Mouse (Mus musculus): ENCODE measurements at regions not wholly inside any gene's neighbourhood (a gene's known extent, or its start where the extent isn't known, plus 50 kb on each side); places are given as distances from the start of the nearest gene placed in this dataset.

DNA sequence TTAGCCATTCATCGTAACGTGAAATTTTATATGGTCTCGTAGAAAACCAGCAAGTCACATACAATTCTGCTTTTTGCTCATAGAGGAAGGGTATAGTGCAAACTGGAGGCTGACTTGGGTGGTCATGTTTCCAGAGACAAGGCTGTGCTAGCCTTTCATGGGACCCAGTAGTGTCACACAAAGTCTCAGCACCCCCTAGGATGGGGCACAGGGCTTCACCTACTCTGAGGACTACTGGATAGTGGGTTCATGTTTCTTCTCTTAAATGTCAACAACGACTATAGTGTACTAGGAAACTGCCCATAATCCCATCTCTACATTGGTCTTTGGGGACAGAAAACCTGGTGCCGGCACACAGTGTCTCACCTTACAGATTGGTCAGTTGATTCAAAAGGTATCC lies 603.0 kb upstream of the Sall1 start:
- no peak for DNase-seq

DNA sequence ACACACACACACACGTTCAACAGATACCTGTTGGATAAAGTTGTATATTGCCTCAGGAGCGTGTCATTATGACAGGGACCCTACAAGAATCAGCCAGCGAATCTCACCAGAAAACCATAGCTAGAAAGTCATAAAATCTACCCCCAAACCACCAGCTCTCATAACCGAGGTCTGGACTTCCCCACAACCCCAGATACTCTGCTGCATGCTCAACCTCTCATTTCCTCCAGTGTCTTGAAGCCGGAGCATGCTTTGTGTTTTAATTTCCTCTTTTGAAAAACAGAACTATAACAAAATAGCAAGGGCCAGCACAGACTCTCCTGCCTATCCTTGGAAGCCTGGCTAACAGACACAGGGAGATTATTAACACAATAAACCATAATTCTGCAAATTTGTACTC lies 597.4 kb upstream of the Sall1 start:
- no peak for DNase-seq

DNA sequence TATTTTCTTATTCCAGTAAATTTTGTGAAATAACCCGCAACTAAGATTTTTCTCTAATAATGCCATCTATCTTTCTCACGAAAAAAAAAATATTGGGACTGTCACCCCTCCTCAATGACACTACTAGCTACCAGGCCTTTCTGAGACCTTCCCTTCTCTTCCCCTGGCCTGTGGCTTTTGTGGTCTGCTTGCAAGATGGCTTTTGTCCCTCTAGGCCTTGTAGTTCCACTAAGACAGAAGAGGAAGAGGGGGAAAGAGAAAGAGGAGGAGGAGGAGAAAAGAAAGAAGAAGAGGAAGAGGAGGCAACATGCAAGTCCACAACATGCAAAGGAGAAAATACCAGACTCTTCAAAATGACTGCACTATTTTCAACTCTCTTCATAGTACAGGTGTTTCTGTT lies 590.9 kb upstream of the Sall1 start:
- no peak for DNase-seq

DNA sequence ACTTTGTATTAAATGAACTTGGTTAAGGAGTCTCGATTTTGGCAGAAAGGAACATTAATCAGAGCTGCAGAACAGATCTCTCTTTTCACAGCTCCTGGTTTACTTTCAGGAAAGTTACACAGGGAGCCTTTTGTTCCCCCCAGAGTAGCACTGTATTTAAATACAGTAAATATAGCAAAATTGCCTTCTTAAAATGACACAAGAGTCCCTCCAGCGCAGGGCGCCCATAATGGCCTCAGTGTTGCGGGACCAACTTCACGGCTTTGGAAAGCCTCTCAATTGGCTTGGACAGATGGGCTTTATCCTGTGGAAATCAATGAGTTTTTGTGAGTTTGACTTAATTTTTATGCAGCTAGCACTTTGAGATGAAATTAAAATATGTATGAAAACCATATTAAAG lies 588.3 kb upstream of the Sall1 start:
- DNase-seq, result no peak

DNA sequence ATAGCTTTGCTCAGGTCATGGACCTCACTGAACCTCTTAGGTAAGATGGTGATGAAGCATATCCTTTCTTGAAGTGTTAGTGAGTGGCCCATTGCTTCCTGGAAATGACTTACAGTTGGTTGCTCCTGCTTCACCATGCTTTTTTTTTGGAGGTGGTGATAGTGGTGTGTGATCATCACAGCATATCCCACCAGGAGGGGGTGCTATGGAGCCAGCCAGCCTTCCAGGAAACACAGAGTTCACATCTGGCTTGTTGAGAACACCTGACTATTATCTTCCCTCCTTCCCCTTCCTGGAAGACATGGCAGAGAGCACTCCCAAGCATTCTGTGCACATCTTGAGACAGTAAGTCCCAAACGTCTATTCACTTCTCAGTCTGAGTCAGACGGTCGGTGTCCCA lies 586.6 kb upstream of the Sall1 start:
- DNase-seq, result no peak

DNA sequence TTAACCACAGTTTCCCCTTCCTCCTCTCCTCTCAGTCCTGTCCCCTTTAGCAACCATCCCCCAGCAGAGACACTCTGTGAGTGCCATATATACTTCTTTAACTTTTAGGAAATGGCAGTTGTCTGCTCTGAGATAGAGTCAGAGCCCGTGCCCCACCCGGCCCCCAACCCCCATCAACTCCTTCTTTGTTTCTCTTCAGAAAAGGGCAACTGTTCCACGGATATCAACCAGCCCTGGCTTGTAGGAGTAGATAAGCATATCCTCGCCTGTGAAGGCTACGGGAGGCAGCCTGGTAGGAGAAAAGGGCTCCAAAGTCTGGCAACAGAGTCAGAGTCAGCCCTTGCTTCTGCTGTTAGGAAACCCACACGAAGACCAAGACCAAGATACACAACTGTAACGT lies 574.1 kb upstream of the Sall1 start:
- DNase-seq, result no peak

DNA sequence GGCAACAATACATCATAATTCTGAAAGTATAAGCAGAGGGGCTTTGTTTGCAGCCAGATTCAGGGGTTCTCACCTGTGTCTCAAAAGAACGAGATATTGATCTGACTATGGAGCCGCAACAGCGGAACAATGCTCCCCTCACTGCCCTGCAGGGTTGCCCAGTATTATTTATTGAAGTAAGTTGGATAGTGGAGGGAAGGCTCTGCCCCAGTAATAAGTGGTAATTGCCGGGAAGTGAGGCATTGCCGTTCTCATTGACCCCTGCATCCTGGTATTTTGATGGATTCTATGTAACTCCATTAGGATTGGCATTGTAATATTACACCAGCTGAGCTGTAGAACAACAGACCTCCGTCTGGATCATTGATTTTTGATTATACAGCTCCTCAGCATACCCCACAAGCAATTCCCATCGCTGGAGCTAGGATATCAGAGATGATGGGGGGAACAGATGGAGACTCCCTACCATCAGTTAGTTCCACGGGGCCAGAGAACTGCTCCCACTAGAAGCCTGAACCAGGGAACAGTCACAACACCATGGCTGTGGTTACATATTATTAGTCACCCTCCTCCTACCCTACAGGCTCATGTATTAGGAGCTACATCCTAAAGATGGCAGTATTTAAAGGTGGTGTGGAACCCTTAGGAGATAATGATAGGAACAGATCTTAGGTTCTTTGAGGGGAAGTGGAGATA lies 572.0 kb upstream of the Sall1 start:
- no peak for DNase-seq

DNA sequence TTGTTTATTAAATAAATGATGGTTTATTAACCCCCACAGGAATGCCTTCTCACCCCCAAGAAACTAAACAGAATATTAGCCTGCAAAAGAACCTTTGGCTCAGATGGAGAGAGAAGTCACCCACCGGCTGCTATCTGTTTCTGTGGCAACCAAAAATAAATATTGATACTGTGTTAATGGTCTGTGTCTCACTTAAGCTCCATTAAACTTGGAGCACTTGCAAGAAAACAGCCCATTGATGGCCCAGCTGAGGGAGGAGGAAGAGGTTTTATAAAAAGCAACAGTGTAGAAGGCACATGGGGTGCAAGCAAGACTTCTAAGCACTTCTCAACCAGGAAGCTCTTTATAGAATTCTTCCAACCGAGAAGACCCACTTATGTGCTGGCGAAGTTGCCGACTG lies 565.1 kb upstream of the Sall1 start:
- no peak for DNase-seq

DNA sequence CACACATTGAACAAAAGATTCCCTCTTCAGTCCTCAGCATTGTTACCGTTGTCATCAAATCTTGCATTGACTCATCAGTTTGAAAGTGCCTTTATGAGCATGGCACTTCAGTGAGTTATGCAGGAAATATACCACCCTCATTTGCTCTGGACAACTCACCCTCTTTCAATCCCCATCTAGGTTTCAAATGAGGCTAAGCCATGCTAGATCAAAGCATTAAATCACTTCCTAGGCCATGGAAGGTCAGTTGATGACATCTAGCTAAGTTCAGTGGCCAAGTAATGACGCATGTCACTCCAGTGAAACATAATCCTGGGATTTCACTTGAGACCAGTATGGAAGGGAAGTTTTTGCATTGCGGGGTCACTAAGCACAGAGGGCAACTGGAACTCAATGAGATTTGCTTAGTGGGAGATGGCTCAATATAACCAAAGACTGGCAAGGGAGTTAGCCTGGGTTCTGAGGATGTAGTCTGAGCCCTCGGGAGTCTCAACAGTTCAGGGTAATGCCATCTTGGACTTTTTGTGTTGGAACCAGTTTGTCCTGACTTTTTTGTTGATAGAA lies 562.0 kb upstream of the Sall1 start:
- DNase-seq, result no peak

DNA sequence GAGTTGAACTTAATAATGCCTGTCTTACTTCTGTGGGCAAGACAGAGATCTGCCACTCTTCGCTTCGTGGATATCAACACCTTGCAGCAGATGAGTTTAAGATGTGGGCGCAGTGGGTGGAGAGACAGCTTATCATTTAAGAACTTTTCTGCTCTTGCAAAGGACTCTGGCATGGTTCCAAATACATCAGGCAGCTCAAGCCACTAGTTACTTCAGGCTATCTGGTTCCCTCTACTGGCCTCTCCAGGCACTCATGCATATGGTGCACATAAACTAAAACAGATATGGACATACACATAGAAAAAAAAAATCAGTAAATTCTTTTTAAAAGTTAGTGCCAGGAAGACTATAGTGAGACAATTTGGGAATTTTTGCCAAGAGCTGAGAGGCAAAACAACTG lies 560.5 kb upstream of the Sall1 start:
- DNase-seq, result no peak

DNA sequence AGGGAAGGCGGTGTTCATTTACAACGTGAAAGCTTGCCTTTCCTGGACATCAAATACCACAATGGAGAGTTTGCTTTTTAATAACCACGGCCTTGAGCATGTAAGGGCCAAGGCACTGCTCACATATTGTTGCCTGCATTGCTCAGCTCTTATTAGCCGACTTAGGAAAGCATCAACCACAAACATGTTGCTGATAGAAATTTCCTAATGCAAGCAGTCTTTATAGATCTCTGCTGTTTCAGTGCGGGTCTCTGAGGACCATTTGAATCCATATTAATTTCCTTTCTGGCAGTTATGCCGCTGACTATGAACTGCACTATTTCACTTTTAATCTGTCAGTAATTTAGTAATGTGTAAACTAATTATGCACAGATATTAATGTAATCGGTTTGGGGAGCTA lies 552.4 kb upstream of the Sall1 start:
- DNase-seq, result no peak

DNA sequence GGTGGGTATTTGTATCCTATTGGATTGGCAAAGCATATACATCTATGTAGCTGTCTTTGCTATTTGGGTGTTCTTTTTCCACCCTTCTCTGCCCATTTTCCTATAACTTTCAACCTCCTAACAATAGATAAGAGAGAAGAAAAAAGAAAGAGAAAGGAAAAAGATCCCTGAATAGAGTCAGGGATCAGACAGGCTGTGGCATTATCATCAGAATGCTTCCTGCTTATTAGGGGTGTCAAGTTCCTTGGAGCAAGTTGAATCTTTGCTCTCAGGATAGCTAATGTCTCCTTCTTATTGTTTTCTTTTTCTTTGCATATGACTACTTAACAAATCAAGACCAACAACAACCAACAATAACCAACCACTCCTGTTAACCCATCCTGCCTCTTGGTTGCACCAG lies 539.1 kb upstream of the Sall1 start:
- DNase-seq, result no peak

DNA sequence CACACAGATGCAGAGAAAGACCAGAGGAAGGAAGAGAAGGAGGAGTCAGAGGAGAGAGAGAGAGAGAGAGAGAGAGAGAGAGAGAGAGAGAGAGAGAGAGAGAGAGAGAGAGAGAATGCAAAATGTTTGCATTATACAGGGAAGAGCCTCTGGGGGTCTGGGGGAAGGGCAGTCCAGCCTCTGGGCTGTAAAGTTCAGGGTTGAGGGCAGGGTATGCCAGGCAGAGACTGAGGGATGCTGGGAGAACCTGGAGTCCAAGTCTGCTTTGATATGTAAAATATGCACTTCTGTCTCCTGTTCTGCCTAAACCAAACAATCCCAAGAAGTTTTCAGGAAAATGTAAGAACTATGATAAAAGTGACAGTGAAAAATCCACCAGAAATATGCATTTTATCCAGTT lies 538.6 kb upstream of the Sall1 start:
- no peak for DNase-seq

DNA sequence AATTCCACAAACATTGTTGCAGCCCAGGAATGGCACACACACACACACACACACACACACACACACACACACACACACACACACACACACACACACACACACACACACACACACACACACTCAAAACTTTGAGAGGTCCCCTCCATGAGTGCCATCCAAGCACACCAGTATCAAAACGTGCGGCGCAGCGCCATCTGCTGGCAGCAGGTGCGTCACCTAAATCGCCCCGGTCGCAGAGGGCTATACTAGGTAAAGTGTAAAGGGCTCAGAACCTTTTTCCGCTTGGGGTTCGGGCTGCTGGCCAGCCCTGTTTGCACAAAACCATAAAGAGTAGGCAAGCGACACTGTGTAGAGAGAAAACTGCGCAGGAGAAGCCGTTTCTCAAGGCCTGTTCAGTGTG lies 527.9 kb upstream of the Sall1 start:
- DNase-seq, result peak; percentile 64 to 67

DNA sequence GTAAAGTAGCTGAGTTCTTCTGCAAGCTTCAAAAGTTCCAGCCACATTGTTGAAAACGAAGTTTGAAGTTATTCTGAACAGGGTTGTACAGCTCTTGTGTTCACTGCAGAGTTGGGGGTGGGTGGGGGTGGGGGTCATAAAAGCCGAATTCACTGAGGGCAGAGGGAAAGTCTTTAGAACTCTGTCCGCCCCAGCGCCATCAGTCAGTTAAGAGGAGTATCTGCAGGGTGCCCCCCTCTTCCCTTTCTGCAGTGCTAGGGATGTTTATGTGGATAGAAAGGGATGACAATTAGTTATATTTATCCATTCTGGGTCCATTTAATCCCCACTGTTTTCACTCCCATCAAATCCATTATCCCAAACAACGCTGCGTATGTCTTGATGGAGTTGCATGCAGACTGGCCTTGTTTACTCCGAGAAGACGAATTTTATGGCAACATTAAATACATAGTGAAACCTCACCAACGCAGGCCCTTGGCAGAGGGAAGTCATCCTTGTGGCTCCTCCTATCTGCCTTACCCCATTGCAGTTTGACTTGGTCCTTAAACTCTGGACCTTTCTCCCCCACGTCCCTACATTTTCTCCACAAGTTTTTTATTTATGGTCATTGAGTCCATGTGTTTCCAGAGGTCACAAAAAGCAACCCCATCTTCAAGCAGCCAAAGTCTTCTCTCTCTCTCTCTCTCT lies 526.8 kb upstream of the Sall1 start:
- DNase-seq, result no peak

DNA sequence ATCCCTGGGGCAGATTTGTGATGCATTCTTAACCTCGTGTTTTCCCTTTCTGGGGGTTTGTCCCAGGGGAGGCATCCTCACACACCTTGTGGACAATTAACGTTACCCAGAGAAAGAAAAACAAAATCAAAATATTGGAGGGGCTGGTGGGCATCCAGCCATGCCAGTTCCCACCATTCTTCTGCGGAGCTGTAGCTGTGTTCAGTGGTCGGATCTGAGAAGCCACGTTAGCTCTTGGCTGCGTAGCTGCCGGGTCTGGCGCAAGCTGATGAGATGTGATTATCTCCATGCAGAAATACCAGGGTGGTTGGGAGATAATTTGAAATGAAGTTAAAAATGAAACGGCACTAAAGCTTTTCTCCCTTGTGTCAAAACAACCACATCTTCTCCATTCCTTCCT lies 525.4 kb upstream of the Sall1 start:
- no peak for DNase-seq

DNA sequence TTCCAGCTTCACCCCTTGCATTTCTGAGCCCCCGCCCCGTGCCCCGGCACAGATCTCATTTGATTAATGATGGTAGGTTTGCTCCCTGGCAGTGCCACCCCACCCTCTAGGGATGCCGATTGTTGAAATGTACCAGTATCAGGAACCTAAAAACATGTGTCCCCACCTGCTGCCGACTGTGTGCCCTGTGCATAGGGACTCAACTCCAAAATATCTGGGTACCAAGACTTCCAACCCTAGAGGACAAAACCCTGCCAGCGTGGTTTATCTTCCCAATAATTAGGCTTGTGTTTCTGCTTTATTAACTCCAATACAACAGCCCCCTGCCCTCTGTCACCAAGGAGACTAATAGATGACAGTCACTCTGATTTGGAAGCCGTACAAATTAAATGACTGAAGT lies 524.7 kb upstream of the Sall1 start:
- DNase-seq, result no peak

DNA sequence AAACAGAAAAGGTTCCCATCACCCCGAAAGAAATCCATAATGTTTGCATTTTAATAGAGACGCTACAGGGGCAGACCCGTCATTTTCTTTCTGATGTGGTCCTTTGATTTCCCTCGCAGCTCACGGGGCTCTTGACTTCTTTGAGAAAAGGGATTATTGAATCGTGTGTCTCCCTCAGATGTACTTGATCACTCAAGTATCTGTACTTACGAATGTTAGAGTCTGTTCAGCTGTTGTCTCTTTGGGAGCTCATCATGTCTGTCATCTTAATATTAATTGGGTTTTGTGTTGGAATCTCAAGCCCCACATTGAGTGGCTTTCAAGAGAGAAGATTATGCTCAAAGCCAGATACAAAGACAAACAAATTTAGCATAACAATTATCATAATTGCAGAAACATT lies 523.0 kb upstream of the Sall1 start:
- DNase-seq, result no peak

DNA sequence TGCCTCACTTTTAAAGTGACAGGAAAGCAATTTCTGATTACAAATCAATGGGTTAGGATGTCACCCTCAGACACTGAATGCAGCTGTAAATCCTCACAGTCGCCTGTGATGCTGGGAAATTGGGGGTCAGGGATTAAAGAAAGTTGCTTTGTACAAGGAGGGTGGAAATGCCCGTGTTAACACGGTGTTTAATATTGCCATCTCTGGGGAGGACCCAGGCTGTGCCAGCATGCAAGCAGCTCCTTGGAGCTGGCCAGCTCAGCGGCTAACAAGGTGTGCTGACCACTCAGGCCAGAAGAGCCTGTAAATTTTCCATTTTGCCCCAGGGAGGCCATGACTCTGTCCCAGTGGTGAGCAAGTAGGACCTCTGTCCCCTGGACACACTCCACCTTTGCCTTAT lies 522.5 kb upstream of the Sall1 start:
- DNase-seq, result no peak

DNA sequence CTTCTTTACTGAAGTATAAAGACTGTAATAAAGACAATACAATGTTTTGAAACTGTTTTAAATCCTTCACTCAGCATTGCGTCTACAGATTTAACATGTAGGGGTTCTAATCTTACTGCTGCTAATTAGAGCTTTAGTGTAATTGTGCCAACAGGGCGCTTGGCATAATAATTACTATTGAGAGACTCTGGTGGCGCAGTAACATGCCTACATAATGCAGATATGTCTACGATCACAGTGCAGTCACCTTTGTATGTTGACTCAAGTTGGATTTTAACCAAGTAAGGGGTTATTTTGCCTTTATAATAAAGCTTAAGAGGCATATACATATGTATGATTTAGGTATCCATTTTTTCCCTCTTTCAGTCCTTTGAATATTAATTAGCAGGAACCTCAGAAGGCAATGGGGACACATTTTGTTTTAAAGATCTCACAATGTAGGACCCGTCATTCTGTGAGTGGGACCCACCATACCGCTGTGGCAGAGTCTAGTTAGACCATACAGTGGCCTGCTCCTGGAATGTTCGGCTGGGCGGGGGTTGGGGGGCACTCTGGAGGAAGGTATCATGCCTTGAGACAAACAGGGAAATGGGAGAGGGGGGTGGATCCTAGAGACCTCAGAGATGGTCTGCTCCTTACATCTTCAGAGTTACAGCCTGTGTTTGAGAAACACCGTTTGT lies 521.3 kb upstream of the Sall1 start:
- DNase-seq, result no peak

DNA sequence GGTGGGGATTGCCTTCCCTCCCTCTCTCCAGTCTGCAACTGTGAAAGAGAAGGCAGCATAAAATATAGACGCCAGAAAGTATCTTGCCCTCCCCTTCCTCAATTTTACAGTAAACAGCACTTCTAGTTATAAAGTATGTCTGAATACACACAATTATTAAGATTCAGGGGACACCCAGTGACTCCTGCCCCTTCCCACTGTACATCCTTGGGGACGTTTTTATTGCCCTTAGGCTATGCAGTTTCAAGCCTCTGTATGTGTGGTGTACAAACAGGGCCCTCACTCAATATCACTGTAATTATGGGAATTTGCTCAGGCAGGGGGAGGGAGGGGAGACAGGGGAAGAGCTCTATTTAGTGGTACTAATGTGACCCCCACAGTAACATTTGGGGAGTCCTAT lies 519.6 kb upstream of the Sall1 start:
- no peak for DNase-seq

DNA sequence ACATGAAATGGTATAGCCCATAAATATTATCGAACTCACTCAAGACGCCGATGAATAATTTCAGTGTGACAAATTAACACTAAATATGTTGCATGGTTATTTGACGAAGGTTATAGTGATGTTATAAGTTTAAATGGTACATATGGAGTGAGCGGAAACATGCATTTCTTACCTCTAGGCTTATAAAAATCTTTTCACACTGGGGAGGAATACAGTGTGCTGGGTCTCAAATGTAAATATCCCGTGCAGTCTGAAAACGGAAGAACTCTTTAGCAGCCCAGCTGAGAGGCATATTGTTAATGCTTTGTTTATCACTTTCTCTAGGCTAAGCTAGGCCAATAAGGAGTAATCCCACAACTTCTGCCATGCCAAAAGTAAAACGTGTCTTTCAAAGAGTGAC lies 518.6 kb upstream of the Sall1 start:
- DNase-seq, result no peak

DNA sequence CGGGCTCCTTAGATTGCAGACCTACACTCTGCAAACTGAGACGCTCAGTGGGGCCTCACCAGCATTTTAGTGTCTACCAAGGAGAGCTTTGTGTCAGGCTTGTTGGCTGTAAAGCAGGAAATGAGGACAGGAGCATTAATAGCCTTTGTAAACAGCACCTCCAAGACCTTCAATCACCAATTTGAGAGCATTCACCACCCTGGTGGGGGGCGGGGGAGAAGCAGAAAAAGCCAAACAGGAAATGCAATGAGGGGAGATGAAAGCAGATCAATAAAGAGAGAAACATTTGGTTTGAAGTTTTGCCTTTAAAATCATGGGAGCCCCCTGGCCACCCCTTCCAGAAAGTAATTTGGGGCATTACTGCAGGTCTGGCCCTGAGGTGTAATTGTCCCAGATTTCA lies 497.3 kb upstream of the Sall1 start:
- DNase-seq, result no peak

DNA sequence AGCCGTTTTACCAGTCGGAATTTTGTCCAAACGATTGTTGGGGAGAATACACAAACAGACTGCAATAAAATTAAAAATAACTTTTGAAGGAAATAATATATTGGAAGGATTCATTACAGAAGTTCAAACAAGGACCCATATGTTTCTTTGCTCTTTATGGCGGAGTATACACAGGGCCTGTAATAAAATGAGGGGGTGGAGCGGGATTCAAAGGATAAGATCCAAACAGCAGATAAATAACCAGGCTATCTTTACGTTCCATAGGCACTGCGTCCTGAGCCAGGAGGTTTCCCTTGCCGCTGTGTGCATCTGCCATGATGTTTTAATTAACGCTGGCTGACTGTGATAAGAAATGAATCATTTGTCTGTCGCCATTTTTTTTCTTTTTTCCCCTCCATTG lies 490.6 kb upstream of the Sall1 start:
- no peak for DNase-seq
